Mouse (Mus musculus) olfactory bulb, adult 2 months (tissue): ENCODE results near the gene Clpp. TPM values are rescaled to one million over a fixed set of nuclear protein-coding genes. Genes with fewer than 3 reads are reported as not detected.

Source experiments
- H3K27ac ChIP-seq: fragments of 200-500 bp; 2 replicates; pipeline ENCODE4 v1.5.1; 2012; ENCODE audit warnings: low read depth, low read length; ENCODE audit not compliant: insufficient read depth
- H3K4me1 ChIP-seq: fragments of 200-500 bp; 2 replicates; pipeline ENCODE4 v1.6.1; 2012; ENCODE audit warnings: low read length; ENCODE audit not compliant: control insufficient read depth, insufficient read depth
- H3K4me3 ChIP-seq: fragments of 200-500 bp; 2 replicates; pipeline ENCODE4 v1.5.1; 2012; ENCODE audit warnings: mild to moderate bottlenecking, low read depth, low read length, moderate library complexity; ENCODE audit not compliant: insufficient read depth
- CTCF ChIP-seq: fragments of 200-500 bp; IDR thresholded peaks from 2 replicates; pipeline ENCODE4 v1.5.1; 2012; ENCODE audit warnings: low read depth, mild to moderate bottlenecking, low read length, moderate library complexity; ENCODE audit not compliant: insufficient read depth
- POLR2A ChIP-seq: fragments of 200-500 bp; IDR thresholded peaks from 2 replicates; pipeline ENCODE4 v1.6.1; 2012; ENCODE audit warnings: mild to moderate bottlenecking, low read depth, low read length, moderate library complexity; ENCODE audit not compliant: insufficient read depth
- WGBS: fragments of 180-500 bp; shearing (Covaris S2); methylation state at CpG from one replicate; pipeline ENCODE4 v1.1.7; 2018; 5-methylcytosine and 5-hydroxymethylcytosine counted together
- polyA plus RNA-seq: library from polyadenylated mRNA; stranded (reverse); fragments of >200 nt; gene quantifications from 2 replicates; pipeline ENCODE4 v1.2.4, GENCODE M21; 2012; ENCODE audit warnings: low replicate concordance; ENCODE audit not compliant: missing spikeins, insufficient read depth, insufficient read length

Clpp gene
- polyA plus RNA-seq, 1 experiment: not detected

- Histone ChIP-seq H3K4me1 (peaks cover 19% of the 10 kb centered on the region), H3K27ac (peak within 1 kb of the TSS; percentile 68; the same call in 1 of the 2 replicates), H3K4me3 (peak within 1 kb of the TSS; percentile 93)
- under 1% methylated on average over 38 of the region's 38 CpGs for WGBS
- TF ChIP-seq CTCF (peak; percentile 43; the same call in 1 of the 2 replicates), POLR2A (peak; percentile 79)
Observed at GRCm38 (mm10) chr17:56997029-56997667, 7.0 kb downstream of the Clpp start, which contains the start of gene Alkbh7. Gene Alkbh7 (plus strand): TSS chr17:56997339.

GRCm38 (mm10) chr17:56999414-56999813, 9.3 kb downstream of the Clpp start:
- H3K4me3 ChIP-seq: no peak overlapping the region
- peaks cover 12% of the 10 kb centered on the region for H3K4me1 ChIP-seq
- TF ChIP-seq CTCF (no peak), POLR2A (no peak)
- WGBS: 93% methylated on average over 9 of the region's 9 CpGs
- H3K27ac ChIP-seq: no peak overlapping the region

- no peak within 1 kb of the TSS for H3K27ac ChIP-seq
- H3K4me1 ChIP-seq: peaks cover 12% of the 10 kb centered on the region
- 79% methylated on average over 9 of the region's 9 CpGs for whole genome bisulfite sequencing
- H3K4me3 ChIP-seq: no peak within 1 kb of the TSS
- TF ChIP-seq POLR2A: no peak
- TF ChIP-seq CTCF: no peak
Observed at GRCm38 (mm10) chr17:56999968-57000609, 10.0 kb downstream of the Clpp start, which contains the start of gene Pspn. Gene Pspn (minus strand): TSS chr17:57000018.

- Histone ChIP-seq H3K27ac (no peak overlapping the region), H3K4me1 (peaks cover 12% of the 10 kb centered on the region), H3K4me3 (no peak overlapping the region)
- WGBS: 81% methylated on average over 8 of the region's 8 CpGs
- TF ChIP-seq POLR2A (no peak), CTCF (no peak)
Observed at GRCm38 (mm10) chr17:57001228-57001627, 11.1 kb downstream of the Clpp start.

- Histone ChIP-seq H3K4me3 (no peak overlapping the region), H3K4me1 (no peaks in the 10 kb centered on the region; the same call in 1 of the 2 replicates), H3K27ac (no peak overlapping the region)
- TF ChIP-seq CTCF (no peak), POLR2A (no peak)
- WGBS: 91% methylated on average over 7 of the region's 7 CpGs
Observed at GRCm38 (mm10) chr17:57003994-57004393, 13.9 kb downstream of the Clpp start.

- H3K27ac ChIP-seq: no peak overlapping the region
- H3K4me3 ChIP-seq: no peak overlapping the region
- 94% methylated on average over 13 of the region's 13 CpGs for WGBS
- H3K4me1 ChIP-seq: peaks cover 7% of the 10 kb centered on the region
- no peak for TF ChIP-seq CTCF
- TF ChIP-seq POLR2A: no peak
Observed at GRCm38 (mm10) chr17:57007137-57007905, 17.2 kb downstream of the Clpp start.

GRCm38 (mm10) chr17:57010911-57011235, 20.8 kb downstream of the Clpp start:
- peak overlapping the region; percentile 58 for H3K4me3 ChIP-seq
- peak overlapping the region; percentile 3; the same call in 1 of the 2 replicates for H3K27ac ChIP-seq
- H3K4me1 ChIP-seq: peaks cover 11% of the 10 kb centered on the region
- no peak for TF ChIP-seq CTCF
- TF ChIP-seq POLR2A: no peak
- under 1% methylated on average over 19 of the region's 19 CpGs for WGBS

GRCm38 (mm10) chr17:57011236-57012141, 21.4 kb downstream of the Clpp start, which contains the start of the genes Gtf2f1 and Gm17949:
Gene Gtf2f1 (minus strand): TSS chr17:57011288.
Gene Gm17949 (plus strand): TSS chr17:57011469.
- TF ChIP-seq POLR2A: peak; percentile 98
- no peak for TF ChIP-seq CTCF
- H3K27ac ChIP-seq: peak within 1 kb of the TSS; percentile 98
- H3K4me1 ChIP-seq: peaks cover 11% of the 10 kb centered on the region
- WGBS: under 1% methylated on average over 51 of the region's 51 CpGs
- H3K4me3 ChIP-seq: peak within 1 kb of the TSS; percentile 83
